Mouse (Mus musculus): Measurements from ENCODE around the gene Olfr1057. TPM values are rescaled to one million over a fixed set of nuclear protein-coding genes. Genes with fewer than 3 reads are reported as not detected.

Gene Olfr1057
- polyA plus RNA-seq, 1 experiment from 2014 or later = not detected

Other genes starting within 250 kb of the Olfr1057 start
- gene Olfr1039, start 242.5 kb downstream of the Olfr1057 start, polyA plus RNA-seq (2015; fragmentation: Nextera tagmentation; extraction: Ambion mirVana) = not detected in 2 replicates
- gene Olfr1040, start 231.7 kb downstream of the Olfr1057 start, polyA plus RNA-seq (2015; fragmentation: Nextera tagmentation; extraction: Ambion mirVana) = not detected in 2 replicates
- not detected in 2 replicates for gene Olfr1042, start 216.6 kb downstream of the Olfr1057 start, polyA plus RNA-seq (2015; fragmentation: Nextera tagmentation; extraction: Ambion mirVana)
- gene Olfr1043, start 210.9 kb downstream of the Olfr1057 start, polyA plus RNA-seq (2015; fragmentation: Nextera tagmentation; extraction: Ambion mirVana) = not detected in 2 replicates
- gene Olfr1044, start 200.6 kb downstream of the Olfr1057 start, polyA plus RNA-seq (2015; fragmentation: Nextera tagmentation; extraction: Ambion mirVana) = not detected in 2 replicates
- not detected in 2 replicates for gene Olfr52, start 192.7 kb downstream of the Olfr1057 start, polyA plus RNA-seq (2015; fragmentation: Nextera tagmentation; extraction: Ambion mirVana)
- not detected in 2 replicates for gene Olfr1045, start 175.4 kb downstream of the Olfr1057 start, polyA plus RNA-seq (2015; fragmentation: Nextera tagmentation; extraction: Ambion mirVana)
- not detected in 2 replicates for gene Olfr1046, start 159.1 kb downstream of the Olfr1057 start, polyA plus RNA-seq (2015; fragmentation: Nextera tagmentation; extraction: Ambion mirVana)
- not detected in 2 replicates for gene Olfr1047, start 147.0 kb downstream of the Olfr1057 start, polyA plus RNA-seq (2015; fragmentation: Nextera tagmentation; extraction: Ambion mirVana)
- not detected in 2 replicates for gene Olfr1048, start 138.1 kb downstream of the Olfr1057 start, polyA plus RNA-seq (2015; fragmentation: Nextera tagmentation; extraction: Ambion mirVana)
- not detected in 2 replicates for gene Olfr1049, start 120.1 kb downstream of the Olfr1057 start, polyA plus RNA-seq (2015; fragmentation: Nextera tagmentation; extraction: Ambion mirVana)
- not detected in 2 replicates for gene Olfr1051, start 99.3 kb downstream of the Olfr1057 start, polyA plus RNA-seq (2015; fragmentation: Nextera tagmentation; extraction: Ambion mirVana)
- not detected in 2 replicates for gene Olfr1052, start 85.9 kb downstream of the Olfr1057 start, polyA plus RNA-seq (2015; fragmentation: Nextera tagmentation; extraction: Ambion mirVana)
- not detected in 2 replicates for gene Olfr1053, start 63.1 kb downstream of the Olfr1057 start, polyA plus RNA-seq (2015; fragmentation: Nextera tagmentation; extraction: Ambion mirVana)
- gene Olfr1054, start 43.0 kb downstream of the Olfr1057 start, polyA plus RNA-seq (2015; fragmentation: Nextera tagmentation; extraction: Ambion mirVana) = not detected in 2 replicates
- gene Olfr1055, start 28.1 kb downstream of the Olfr1057 start, polyA plus RNA-seq (2015; fragmentation: Nextera tagmentation; extraction: Ambion mirVana) = not detected in 2 replicates
- not detected in 2 replicates for gene Olfr1056, start 15.9 kb downstream of the Olfr1057 start, polyA plus RNA-seq (2015; fragmentation: Nextera tagmentation; extraction: Ambion mirVana)
- not detected in 2 replicates for gene Olfr1058, start 10.2 kb upstream of the Olfr1057 start, polyA plus RNA-seq (2015; fragmentation: Nextera tagmentation; extraction: Ambion mirVana)
- gene Olfr1061, start 35.7 kb upstream of the Olfr1057 start, polyA plus RNA-seq (2015; fragmentation: Nextera tagmentation; extraction: Ambion mirVana) = not detected in 2 replicates
- not detected in 2 replicates for gene Olfr1062, start 48.4 kb upstream of the Olfr1057 start, polyA plus RNA-seq (2015; fragmentation: Nextera tagmentation; extraction: Ambion mirVana)
- gene Olfr1065, start 72.2 kb upstream of the Olfr1057 start, polyA plus RNA-seq (2015; fragmentation: Nextera tagmentation; extraction: Ambion mirVana) = not detected in 2 replicates
- not detected in 2 replicates for gene Olfr1066, start 77.9 kb upstream of the Olfr1057 start, polyA plus RNA-seq (2015; fragmentation: Nextera tagmentation; extraction: Ambion mirVana)
- gene Olfr228, start 109.0 kb upstream of the Olfr1057 start, polyA plus RNA-seq (2015; fragmentation: Nextera tagmentation; extraction: Ambion mirVana) = not detected in 2 replicates
- gene Olfr1076, start 130.1 kb upstream of the Olfr1057 start, polyA plus RNA-seq (2015; fragmentation: Nextera tagmentation; extraction: Ambion mirVana) = not detected in 2 replicates
- gene Olfr1079, start 164.1 kb upstream of the Olfr1057 start, polyA plus RNA-seq (2015; fragmentation: Nextera tagmentation; extraction: Ambion mirVana) = not detected in 2 replicates
- gene Olfr1080, start 179.8 kb upstream of the Olfr1057 start, polyA plus RNA-seq (2015; fragmentation: Nextera tagmentation; extraction: Ambion mirVana) = not detected in 2 replicates
- not detected in 2 replicates for gene Olfr1082, start 220.6 kb upstream of the Olfr1057 start, polyA plus RNA-seq (2015; fragmentation: Nextera tagmentation; extraction: Ambion mirVana)

Measured in liver, embryonic 13.5 days (tissue).